Mouse (Mus musculus): ENCODE data around the gene Krt5.
"Not testable (repeated sequence)": the region's sequence is repeated elsewhere in the genome, so short reads cannot be mapped to it uniquely, and the experiment has no call there.

Krt5 gene

GRCm38 (mm10) chr15:101712720-101713119, at the start of gene Krt5:
Krt5 (minus strand) TSS chr15:101712898.
- no peak for DNase-seq

DNA sequence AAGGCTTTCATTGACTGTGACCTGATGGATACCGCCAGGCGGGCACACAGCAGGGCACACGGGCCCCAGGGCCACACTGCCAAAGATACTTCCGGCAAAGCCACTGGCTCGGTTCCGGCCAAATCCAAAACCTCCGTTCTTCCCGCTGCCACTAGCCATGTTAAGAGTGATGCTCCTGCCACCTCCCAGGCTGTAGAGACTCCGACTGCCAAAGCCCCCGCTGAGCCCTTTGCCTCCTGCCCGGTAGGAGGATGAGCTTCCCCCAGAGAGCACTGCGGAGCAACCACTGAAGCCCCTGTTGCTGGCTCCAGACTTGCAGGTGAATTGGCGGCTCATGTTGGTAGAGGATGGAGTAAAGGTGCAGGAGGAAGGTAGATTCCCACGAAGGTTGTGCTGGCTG, 30.0 kb upstream of the Krt5 start, which contains the start of gene Krt71:
Gene Krt71, minus strand, starts transcription at position 399 of the 400 bp plus-strand sequence.
- no peak for DNase-seq

GRCm38 (mm10) chr15:101737786-101738185, 25.1 kb upstream of the Krt5 start:
- DNase-seq = no peak

GRCm38 (mm10) chr15:101730653-101731052, 18.0 kb upstream of the Krt5 start:
- DNase-seq = no peak

- peak; percentile 5 for DNase-seq
Observed at GRCm38 (mm10) chr15:101724686-101725085, 12.0 kb upstream of the Krt5 start.

DNA sequence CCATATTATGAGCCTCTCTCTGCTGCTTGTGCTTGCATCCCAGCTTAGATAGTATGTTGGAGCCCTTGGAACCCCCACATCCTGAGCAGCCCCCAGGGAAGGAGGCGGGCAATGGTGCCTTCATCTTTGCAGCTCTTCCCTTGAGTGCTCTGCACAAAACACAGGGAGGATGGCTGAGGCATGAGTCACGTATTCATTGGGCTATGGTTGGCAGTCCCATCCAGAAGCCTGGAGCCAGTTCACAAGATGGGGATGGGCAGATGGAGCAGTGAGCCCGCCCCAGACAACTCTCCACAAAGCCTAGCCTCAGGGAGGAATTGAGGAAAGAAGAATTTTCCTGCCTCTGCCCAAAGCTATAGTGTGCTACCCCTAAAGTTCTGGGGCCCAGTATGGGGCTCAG, 3.1 kb upstream of the Krt5 start:
- DNase-seq = no peak

GRCm38 (mm10) chr15:101714356-101714755, 1.7 kb upstream of the Krt5 start:
- DNase-seq = no peak

- DNase-seq = no peak
Observed at GRCm38 (mm10) chr15:101713731-101714130, 1.0 kb upstream of the Krt5 start.

DNA sequence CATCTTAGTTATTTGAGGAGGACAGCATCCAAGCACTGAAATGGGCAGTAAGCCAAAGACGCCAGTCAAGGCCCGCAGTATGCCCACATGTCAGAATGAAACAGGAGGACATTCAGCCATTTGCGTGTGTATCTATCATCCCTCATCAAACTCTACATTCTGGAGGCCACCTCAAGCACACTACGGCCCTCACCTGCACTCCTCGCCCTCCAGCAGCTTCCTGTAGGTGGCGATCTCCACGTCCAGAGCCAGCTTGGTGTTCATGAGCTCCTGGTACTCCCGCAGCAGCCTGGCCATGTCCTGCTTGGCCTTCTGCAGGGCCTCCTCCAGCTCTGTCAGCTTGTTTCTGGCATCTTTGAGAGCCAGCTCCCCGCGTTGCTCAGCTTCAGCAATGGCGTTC, 4.0 kb downstream of the Krt5 start:
- no peak for DNase-seq

GRCm38 (mm10) chr15:101707454-101707853, 5.2 kb downstream of the Krt5 start:
- no peak for DNase-seq

DNA sequence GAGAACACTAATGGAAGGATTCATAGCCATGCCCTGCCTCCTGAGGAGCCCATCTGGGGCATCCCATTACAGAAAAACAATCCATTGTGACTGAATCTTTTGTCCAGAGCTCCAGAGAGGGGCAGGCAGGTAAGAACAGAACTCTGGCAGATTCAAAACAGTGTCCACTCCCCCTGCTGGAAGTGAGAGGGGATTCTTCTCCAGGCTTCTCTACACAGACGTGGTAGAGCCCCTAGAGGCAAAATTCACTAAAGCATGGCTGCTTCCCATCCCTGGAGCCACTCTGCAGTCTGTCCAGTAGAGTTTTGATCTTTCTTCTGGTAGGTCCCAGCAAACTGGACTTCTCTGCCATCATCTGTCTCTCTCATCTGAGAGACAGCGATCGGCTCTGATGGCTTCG, 8.6 kb downstream of the Krt5 start:
- no peak for DNase-seq

- DNase-seq = no peak
Observed at GRCm38 (mm10) chr15:101702380-101702779, 10.3 kb downstream of the Krt5 start.

GRCm38 (mm10) chr15:101699866-101700265, 12.8 kb downstream of the Krt5 start:
- no peak for DNase-seq

GRCm38 (mm10) chr15:101699192-101699591, 13.5 kb downstream of the Krt5 start:
- no peak for DNase-seq

GRCm38 (mm10) chr15:101697326-101698188, 15.1 kb downstream of the Krt5 start:
- DNase-seq = no peak

DNA sequence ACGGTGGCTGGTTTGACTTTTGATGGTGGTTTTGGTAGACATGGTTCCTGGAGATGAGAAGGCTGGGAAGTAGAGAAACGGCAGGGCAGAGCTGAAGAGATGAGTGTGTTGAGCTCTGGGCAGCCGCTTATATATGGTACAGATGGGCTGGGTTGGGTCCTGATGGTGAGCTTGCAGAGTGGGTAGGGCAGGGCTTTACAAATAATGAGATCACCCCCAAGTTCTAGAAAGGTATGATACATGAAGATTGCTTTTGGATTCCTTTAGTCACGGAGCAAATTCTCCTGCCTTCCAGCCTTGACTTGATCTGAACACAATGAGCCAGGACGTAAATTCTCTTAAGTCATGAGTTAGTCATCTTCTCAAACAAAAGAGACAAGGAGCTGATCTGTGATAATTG, 18.5 kb downstream of the Krt5 start, which contains the start of gene Krt6a:
Gene Krt6a, minus strand, starts transcription at position 101 of the 400 bp plus-strand sequence.
- DNase-seq = no peak

GRCm38 (mm10) chr15:101690460-101690859, 22.2 kb downstream of the Krt5 start:
- DNase-seq = not testable (repeated sequence)

GRCm38 (mm10) chr15:101688161-101688560, 24.5 kb downstream of the Krt5 start:
- no peak for DNase-seq

- no peak for DNase-seq
Observed at GRCm38 (mm10) chr15:101680187-101680586, 32.5 kb downstream of the Krt5 start, which contains the start of gene Krt6b. Krt6b (minus strand) TSS chr15:101680287.

DNA sequence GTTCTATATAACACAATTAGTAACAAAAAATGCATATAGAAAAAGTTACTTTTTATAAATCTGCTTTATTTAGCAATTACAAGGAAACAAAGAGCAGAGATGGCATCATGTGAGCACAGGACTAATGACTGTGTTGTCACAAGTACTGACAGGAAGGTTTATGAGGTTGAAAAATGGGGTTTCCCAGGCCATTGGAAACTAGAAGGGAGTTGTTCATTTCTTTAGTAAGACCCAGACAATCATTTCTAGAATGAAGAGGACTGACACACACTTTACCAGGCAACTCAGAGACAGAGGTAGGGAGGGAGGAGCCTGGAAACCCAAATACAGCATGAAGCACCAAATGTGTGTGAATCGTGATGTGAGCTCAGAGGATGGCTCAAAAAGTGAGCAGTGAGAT, 36.7 kb downstream of the Krt5 start:
- DNase-seq = no peak
